ENCODE assay signal across 7 mouse cellular contexts in the genomic region with DNA sequence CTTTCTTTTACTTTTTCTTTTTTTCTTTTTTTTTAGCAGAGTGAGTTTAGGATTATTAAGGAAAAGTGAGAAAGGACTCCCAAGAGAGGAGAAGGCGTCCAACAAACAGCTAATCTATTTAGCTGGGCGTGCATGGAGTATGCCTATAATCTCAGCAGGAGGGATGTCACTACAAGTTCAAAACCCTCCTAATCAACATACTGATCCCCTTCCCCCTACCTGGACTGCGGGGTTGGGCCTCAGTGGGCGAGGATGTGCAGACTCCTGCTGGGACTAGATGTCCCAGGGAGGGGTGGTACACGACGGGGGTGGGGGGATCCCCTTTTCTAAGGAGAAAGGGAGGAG. TPM values are rescaled to one million over a fixed set of nuclear protein-coding genes. Genes with fewer than 3 reads are reported as not detected.
A peak's percentile ranks its signal among the peaks of the same experiment; 100 is the strongest.
DNase-seq lines count a peak whose midpoint lies in the region; ATAC-seq and TF ChIP-seq lines count a peak whose summit lies in the region.

No protein-coding gene starts in this region.

- no peak for ATAC-seq in embryonic facial prominence, embryonic 14.5 days (ENCODE audit: low read depth)
- ATAC-seq in liver, embryonic 12.5 days = no peak
- ATAC-seq in activated CD4-positive, CD25-positive, alpha-beta regulatory T cell, adult 4 months = no peak

- DNase-seq in testis, postnatal 14 days (ENCODE audit: low spot score) = no peak
- no peak for DNase-seq in embryonic facial prominence, embryonic 14.5 days (ENCODE audit: low spot score)
- no peak for DNase-seq in urinary bladder, postnatal 10 days (ENCODE audit: low spot score)
- no peak for DNase-seq in urinary bladder, postnatal 14 days (ENCODE audit: low spot score)

- peak overlapping the region; percentile 0; the same call in 1 of the 2 replicates for H3K4me3 ChIP-seq in testis, adult 2 months (ENCODE audit: control insufficient read depth, low read depth, low read length)
- peak overlapping the region; percentile 51 for H3K4me3 ChIP-seq in embryonic facial prominence, embryonic 14.5 days (ENCODE audit: low read depth, low read length)
- peak overlapping the region; percentile 61 for H3K4me3 ChIP-seq in liver, embryonic 12.5 days

- no peaks in the 10 kb centered on the region for H3K27me3 ChIP-seq in testis, adult 2 months (ENCODE audit: control insufficient read depth, insufficient read depth, low read length)
- peaks cover 13% of the 10 kb centered on the region for H3K27me3 ChIP-seq in embryonic facial prominence, embryonic 14.5 days (replicated peaks; ENCODE audit: control insufficient read depth, insufficient read depth, low read length)
- peaks cover 30% of the 10 kb centered on the region for H3K27me3 ChIP-seq in liver, embryonic 12.5 days (replicated peaks)

- peak overlapping the region; percentile 59 for H3K9ac ChIP-seq in embryonic facial prominence, embryonic 14.5 days (ENCODE audit: low read depth, low read length)
- H3K9ac ChIP-seq in liver, embryonic 12.5 days = peak overlapping the region; percentile 62

- H3K4me1 ChIP-seq in testis, adult 2 months (ENCODE audit: control insufficient read depth, insufficient read depth, low read length) = peaks cover 5% of the 10 kb centered on the region
- H3K4me1 ChIP-seq in embryonic facial prominence, embryonic 14.5 days (ENCODE audit: control insufficient read depth, insufficient read depth, low read length) = peaks cover 13% of the 10 kb centered on the region
- H3K4me1 ChIP-seq in liver, embryonic 12.5 days = peaks cover 34% of the 10 kb centered on the region

- no peak for TF ChIP-seq CTCF in testis, adult 2 months (IDR thresholded peaks at IDR 0.05; ENCODE audit: control insufficient read depth, insufficient read depth, insufficient replicate concordance, low read depth, low read length)

- no peak for TF ChIP-seq POLR2A in testis, adult 2 months (IDR thresholded peaks at IDR 0.05; ENCODE audit: control insufficient read depth, low read depth, low read length)

- 1% methylated on average over 6 of the region's 6 CpGs for WGBS in embryonic facial prominence, embryonic 14.5 days
- WGBS in liver, embryonic 12.5 days (ENCODE audit: insufficient replicate concordance) = 3% methylated on average over 6 of the region's 6 CpGs

- no peaks in the 10 kb centered on the region for H3K36me3 ChIP-seq in testis, adult 2 months (ENCODE audit: control insufficient read depth, insufficient read depth, low read length)
- no peaks in the 10 kb centered on the region for H3K36me3 ChIP-seq in embryonic facial prominence, embryonic 14.5 days (ENCODE audit: control insufficient read depth, insufficient read depth, low read length)
- H3K36me3 ChIP-seq in liver, embryonic 12.5 days = no peaks in the 10 kb centered on the region

- peak overlapping the region; percentile 64 for H3K4me2 ChIP-seq in embryonic facial prominence, embryonic 14.5 days (ENCODE audit: low read depth, low read length)
- peak overlapping the region; percentile 80 for H3K4me2 ChIP-seq in liver, embryonic 12.5 days

- H3K9me3 ChIP-seq in embryonic facial prominence, embryonic 14.5 days (ENCODE audit: control insufficient read depth, low read length) = no peaks in the 10 kb centered on the region
- H3K9me3 ChIP-seq in liver, embryonic 12.5 days (replicated peaks) = 0 out of 2 replicates have a peak, but pooled peaks cover 4% of the 10 kb centered on the region

- H3K27ac ChIP-seq in testis, adult 2 months (ENCODE audit: control insufficient read depth, insufficient read depth, low read depth, low read length) = no peak overlapping the region
- H3K27ac ChIP-seq in embryonic facial prominence, embryonic 14.5 days (replicated peaks; ENCODE audit: low read depth, low read length) = peak overlapping the region; percentile 52
- H3K27ac ChIP-seq in liver, embryonic 12.5 days = no peak overlapping the region

RNA-seq across cellular contexts. Expression of a gene that starts 0.3 kb away (rescaled TPM):
- polyA plus RNA-seq in testis, adult 2 months (2012; rRNA removed) = 4.8 and 7.2 TPM in 2 replicates
- 3.4 and 4.6 TPM in 2 replicates for polyA plus RNA-seq in embryonic facial prominence, embryonic 14.5 days (2014; fragmentation: Nextera tagmentation; extraction: Ambion mirVana)
- 4.1 and 5.0 TPM in 2 replicates for polyA plus RNA-seq in liver, embryonic 12.5 days (2016; fragmentation: Nextera tagmentation; extraction: Ambion mirVana)
- polyA plus RNA-seq in activated CD4-positive, CD25-positive, alpha-beta regulatory T cell, adult 4 months (2017; shearing (Covaris generic)) = 1 to 10 TPM; 3.0 to 3.1 TPM

RNA-seq across cellular contexts. Expression of a gene that starts 0.8 kb away (rescaled TPM):
- polyA plus RNA-seq in testis, adult 2 months (2012; rRNA removed) = 16.3 and 18.3 TPM in 2 replicates
- 1.3 TPM in 2 replicates for polyA plus RNA-seq in embryonic facial prominence, embryonic 14.5 days (2014; fragmentation: Nextera tagmentation; extraction: Ambion mirVana)
- not detected in 2 replicates for polyA plus RNA-seq in liver, embryonic 12.5 days (2016; fragmentation: Nextera tagmentation; extraction: Ambion mirVana)
- polyA plus RNA-seq in activated CD4-positive, CD25-positive, alpha-beta regulatory T cell, adult 4 months (2017; shearing (Covaris generic)) = 1 to 10 TPM in 1 of 2 experiments, under 1 TPM in 1; 0.52 to 1.1 TPM

RNA-seq across cellular contexts. Expression of a gene that starts 9.6 kb away (rescaled TPM):
- polyA plus RNA-seq in testis, adult 2 months (2012; rRNA removed) = 85.7 and 95.5 TPM in 2 replicates
- polyA plus RNA-seq in embryonic facial prominence, embryonic 14.5 days (2014; fragmentation: Nextera tagmentation; extraction: Ambion mirVana) = 5.2 and 5.3 TPM in 2 replicates
- polyA plus RNA-seq in liver, embryonic 12.5 days (2016; fragmentation: Nextera tagmentation; extraction: Ambion mirVana) = 2.1 and 2.3 TPM in 2 replicates
- polyA plus RNA-seq in activated CD4-positive, CD25-positive, alpha-beta regulatory T cell, adult 4 months (2017; shearing (Covaris generic)) = 1 to 10 TPM; 3.8 to 4.4 TPM

RNA-seq across cellular contexts. Expression of a gene that starts 26.6 kb away (rescaled TPM):
- polyA plus RNA-seq in testis, adult 2 months (2012; rRNA removed) = 208 and 217 TPM in 2 replicates
- 912 and 926 TPM in 2 replicates for polyA plus RNA-seq in embryonic facial prominence, embryonic 14.5 days (2014; fragmentation: Nextera tagmentation; extraction: Ambion mirVana)
- 735 and 768 TPM in 2 replicates for polyA plus RNA-seq in liver, embryonic 12.5 days (2016; fragmentation: Nextera tagmentation; extraction: Ambion mirVana)
- polyA plus RNA-seq in activated CD4-positive, CD25-positive, alpha-beta regulatory T cell, adult 4 months (2017; shearing (Covaris generic)) = 1,000 to 10,000 TPM; 1,417 to 1,752 TPM

RNA-seq across cellular contexts. Expression of a gene that starts 44.8 kb away (rescaled TPM):
- 0.75 and 0.78 TPM in 2 replicates for polyA plus RNA-seq in testis, adult 2 months (2012; rRNA removed)
- polyA plus RNA-seq in embryonic facial prominence, embryonic 14.5 days (2014; fragmentation: Nextera tagmentation; extraction: Ambion mirVana) = 6.9 and 7.6 TPM in 2 replicates
- 16.3 and 16.5 TPM in 2 replicates for polyA plus RNA-seq in liver, embryonic 12.5 days (2016; fragmentation: Nextera tagmentation; extraction: Ambion mirVana)
- 100 to 1,000 TPM; 204 to 218 TPM for polyA plus RNA-seq in activated CD4-positive, CD25-positive, alpha-beta regulatory T cell, adult 4 months (2017; shearing (Covaris generic))

Comparison
In these comparisons a context has a peak if more than half of its experiments do, and no peak if none do; other contexts are left out.
1. H3K4me3 ChIP-seq: peak in every context shown above with its lines; median percentile 61 in liver, embryonic 12.5 days; 51 in embryonic facial prominence, embryonic 14.5 days; 0 in testis, adult 2 months.
2. RNA of a gene that starts 9.6 kb away (polyA plus RNA-seq): 85.7 to 95.5 TPM in testis, adult 2 months; 5.2 to 5.3 TPM in embryonic facial prominence, embryonic 14.5 days, 3.8 to 4.4 TPM in activated CD4-positive, CD25-positive, alpha-beta regulatory T cell, adult 4 months and 2.1 to 2.3 TPM in liver, embryonic 12.5 days; every median in the first group is over 10 times any median in the second.